Mouse (Mus musculus) intestine, embryonic 16.5 days (tissue): Measurements from ENCODE around the gene Krt6b. TPM values are rescaled to one million over a fixed set of nuclear protein-coding genes. Genes with fewer than 3 reads are reported as not detected.

Source experiments
- ATAC-seq: fragments of 200-750 bp; cut with Nextera tagmentation; 2 replicates; pipeline ENCODE4 v1.8.0; 2017; ENCODE audit warnings: moderate TSS enrichment, moderate library complexity
- H3K27ac ChIP-seq: fragments of 300-500 bp; sonication (generic); 2 replicates; pipeline ENCODE4 v1.5.1; 2014; ENCODE audit warnings: mild to moderate bottlenecking, low read length
- H3K27me3 ChIP-seq: fragments of 300-500 bp; sonication (generic); replicated peaks from 2 replicates; pipeline ENCODE4 v1.6.1; 2014; ENCODE audit warnings: low read length, control low read depth, mixed read lengths; ENCODE audit not compliant: control insufficient read depth, insufficient read depth
- H3K36me3 ChIP-seq: fragments of 300-500 bp; sonication (generic); 2 replicates; pipeline ENCODE4 v1.6.1; 2014; ENCODE audit warnings: low read length, control low read depth; ENCODE audit not compliant: control insufficient read depth, insufficient read depth
- H3K4me1 ChIP-seq: fragments of 300-500 bp; sonication (generic); 2 replicates; pipeline ENCODE4 v1.6.1; 2014; ENCODE audit warnings: low read length, control low read depth, mixed read lengths; ENCODE audit not compliant: control insufficient read depth, insufficient read depth
- H3K4me2 ChIP-seq: fragments of 300-500 bp; sonication (generic); 2 replicates; pipeline ENCODE4 v1.6.1; 2014; ENCODE audit warnings: low read depth, low read length, control low read depth
- H3K4me3 ChIP-seq: fragments of 300-500 bp; sonication (generic); 2 replicates; pipeline ENCODE4 v1.5.1; 2014; ENCODE audit warnings: mild to moderate bottlenecking, low read length
- H3K9ac ChIP-seq: fragments of 300-500 bp; sonication (generic); 2 replicates; pipeline ENCODE4 v1.6.1; 2014; ENCODE audit warnings: low read depth, low read length
- H3K9me3 ChIP-seq: fragments of 300-500 bp; sonication (generic); 2 replicates; pipeline ENCODE4 v1.6.1; 2016; ENCODE audit warnings: low read length, control low read depth; ENCODE audit not compliant: control insufficient read depth
- WGBS: fragments of 180-500 bp; shearing (Covaris S2); extraction: QIAGEN DNeasy Blood & Tissue Kit; methylation state at CpG from one replicate; pipeline ENCODE4 v1.1.7; 2014; 5-methylcytosine and 5-hydroxymethylcytosine counted together
- polyA plus RNA-seq: library from polyadenylated mRNA; unstranded; fragments of >200 nt; fragmentation: Nextera tagmentation; extraction: Ambion mirVana; gene quantifications from 2 replicates; pipeline ENCODE4 v1.2.1, GENCODE M21; 2015

Gene Krt6b
- polyA plus RNA-seq = not detected in 2 replicates

GRCm38 (mm10) chr15:101680187-101680586, at the start of gene Krt6b:
TSS of gene Krt6b (minus strand) at chr15:101680287.
- H3K9me3 ChIP-seq = no peaks in the 10 kb centered on the region
- no peaks in the 10 kb centered on the region for H3K36me3 ChIP-seq
- H3K4me3 ChIP-seq = no peak within 1 kb of the TSS
- no peak within 1 kb of the TSS for H3K9ac ChIP-seq
- H3K27me3 ChIP-seq = no peaks in the 10 kb centered on the region
- H3K4me1 ChIP-seq = no peaks in the 10 kb centered on the region
- H3K4me2 ChIP-seq = no peak within 1 kb of the TSS
- 75% methylated on average over 2 of the region's 2 CpGs for WGBS
- H3K27ac ChIP-seq = no peak within 1 kb of the TSS
- ATAC-seq = no peak

- H3K9me3 ChIP-seq = no peaks in the 10 kb centered on the region
- no peak for ATAC-seq
- no peaks in the 10 kb centered on the region for H3K36me3 ChIP-seq
- no peak overlapping the region for H3K4me3 ChIP-seq
- WGBS = 40% methylated on average over 5 of the region's 5 CpGs
- no peak overlapping the region for H3K4me2 ChIP-seq
- H3K27me3 ChIP-seq = no peaks in the 10 kb centered on the region; the same call in 1 of the 2 replicates
- H3K4me1 ChIP-seq = no peaks in the 10 kb centered on the region
- H3K27ac ChIP-seq = no peak overlapping the region
- H3K9ac ChIP-seq = no peak overlapping the region
Measured at GRCm38 (mm10) chr15:101724686-101725085, 44.6 kb upstream of the Krt6b start.

- Histone ChIP-seq H3K4me2 (no peak overlapping the region), H3K36me3 (no peaks in the 10 kb centered on the region), H3K4me3 (no peak overlapping the region), H3K27ac (no peak overlapping the region), H3K9ac (no peak overlapping the region), H3K27me3 (no peaks in the 10 kb centered on the region), H3K9me3 (no peaks in the 10 kb centered on the region), H3K4me1 (no peaks in the 10 kb centered on the region)
- 74% methylated on average over 3 of the region's 3 CpGs for WGBS
- ATAC-seq = no peak
Measured at GRCm38 (mm10) chr15:101715831-101716230, 35.7 kb upstream of the Krt6b start.

GRCm38 (mm10) chr15:101714356-101714755, 34.3 kb upstream of the Krt6b start:
- no peak overlapping the region for H3K9ac ChIP-seq
- 51% methylated on average over 5 of the region's 5 CpGs for WGBS
- H3K4me2 ChIP-seq = no peak overlapping the region
- H3K27ac ChIP-seq = no peak overlapping the region
- no peaks in the 10 kb centered on the region for H3K36me3 ChIP-seq
- no peak overlapping the region for H3K4me3 ChIP-seq
- no peaks in the 10 kb centered on the region for H3K27me3 ChIP-seq
- ATAC-seq = no peak
- no peaks in the 10 kb centered on the region for H3K4me1 ChIP-seq
- no peaks in the 10 kb centered on the region for H3K9me3 ChIP-seq

- no peak overlapping the region for H3K4me3 ChIP-seq
- no peaks in the 10 kb centered on the region for H3K9me3 ChIP-seq
- H3K9ac ChIP-seq = no peak overlapping the region
- no peak for ATAC-seq
- 64% methylated on average over 8 of the region's 8 CpGs for WGBS
- H3K27me3 ChIP-seq = no peaks in the 10 kb centered on the region
- H3K27ac ChIP-seq = no peak overlapping the region
- H3K4me1 ChIP-seq = no peaks in the 10 kb centered on the region
- H3K36me3 ChIP-seq = no peaks in the 10 kb centered on the region
- no peak overlapping the region for H3K4me2 ChIP-seq
Measured at GRCm38 (mm10) chr15:101713731-101714130, 33.6 kb upstream of the Krt6b start.

- H3K4me3 ChIP-seq = no peak within 1 kb of the TSS
- H3K4me1 ChIP-seq = no peaks in the 10 kb centered on the region
- no peak within 1 kb of the TSS for H3K27ac ChIP-seq
- no peaks in the 10 kb centered on the region for H3K36me3 ChIP-seq
- 64% methylated on average over 13 of the region's 13 CpGs for WGBS
- no peaks in the 10 kb centered on the region for H3K27me3 ChIP-seq
- H3K4me2 ChIP-seq = no peak within 1 kb of the TSS
- no peaks in the 10 kb centered on the region for H3K9me3 ChIP-seq
- H3K9ac ChIP-seq = no peak within 1 kb of the TSS
- ATAC-seq = no peak
Measured at GRCm38 (mm10) chr15:101712720-101713119, 32.6 kb upstream of the Krt6b start, which contains the start of gene Krt5. TSS of gene Krt5 (minus strand) at chr15:101712898.

- Histone ChIP-seq H3K27ac (no peak overlapping the region), H3K9ac (no peak overlapping the region), H3K27me3 (no peaks in the 10 kb centered on the region), H3K4me2 (no peak overlapping the region), H3K9me3 (no peaks in the 10 kb centered on the region), H3K36me3 (no peaks in the 10 kb centered on the region), H3K4me1 (no peaks in the 10 kb centered on the region), H3K4me3 (no peak overlapping the region)
- 70% methylated on average over 11 of the region's 11 CpGs for WGBS
- no peak for ATAC-seq
Measured at GRCm38 (mm10) chr15:101708683-101709082, 28.6 kb upstream of the Krt6b start.

GRCm38 (mm10) chr15:101707454-101707853, 27.4 kb upstream of the Krt6b start:
- Histone ChIP-seq H3K9me3 (no peaks in the 10 kb centered on the region), H3K27ac (no peak overlapping the region), H3K27me3 (no peaks in the 10 kb centered on the region), H3K4me2 (no peak overlapping the region), H3K9ac (no peak overlapping the region), H3K4me3 (no peak overlapping the region), H3K4me1 (no peaks in the 10 kb centered on the region), H3K36me3 (no peaks in the 10 kb centered on the region)
- ATAC-seq = no peak
- 87% methylated on average over 9 of the region's 9 CpGs for WGBS

GRCm38 (mm10) chr15:101704066-101704465, 24.0 kb upstream of the Krt6b start:
- no peaks in the 10 kb centered on the region for H3K27me3 ChIP-seq
- 67% methylated on average over 4 of the region's 4 CpGs for WGBS
- H3K4me3 ChIP-seq = no peak overlapping the region
- H3K4me1 ChIP-seq = no peaks in the 10 kb centered on the region
- no peaks in the 10 kb centered on the region for H3K9me3 ChIP-seq
- no peak overlapping the region for H3K9ac ChIP-seq
- no peak for ATAC-seq
- no peaks in the 10 kb centered on the region for H3K36me3 ChIP-seq
- H3K27ac ChIP-seq = no peak overlapping the region
- H3K4me2 ChIP-seq = no peak overlapping the region

- Histone ChIP-seq H3K27me3 (no peaks in the 10 kb centered on the region), H3K36me3 (no peaks in the 10 kb centered on the region), H3K9me3 (no peaks in the 10 kb centered on the region), H3K9ac (no peak overlapping the region), H3K27ac (no peak overlapping the region), H3K4me1 (no peaks in the 10 kb centered on the region), H3K4me3 (no peak overlapping the region), H3K4me2 (no peak overlapping the region)
- no peak for ATAC-seq
- 35% methylated on average over 2 of the region's 2 CpGs for WGBS
Measured at GRCm38 (mm10) chr15:101702380-101702779, 22.3 kb upstream of the Krt6b start.
